Mouse (Mus musculus): Measurements from ENCODE around the gene Rab22a.
A peak's percentile ranks its signal among the peaks of the same experiment; 100 is the strongest.
"Not testable (repeated sequence)": the region's sequence is repeated elsewhere in the genome, so short reads cannot be mapped to it uniquely, and the experiment has no call there.

The Rab22a gene

GRCm38 (mm10) chr2:173672328-173672896 lies 12.9 kb downstream of the Rab22a start:
- DNase-seq: no peak

- DNase-seq: no peak
These were observed 13.9 kb downstream of the Rab22a start for GRCm38 (mm10) chr2:173673469-173673868.

GRCm38 (mm10) chr2:173678593-173678992 lies 19.0 kb downstream of the Rab22a start:
- DNase-seq: no peak

DNA sequence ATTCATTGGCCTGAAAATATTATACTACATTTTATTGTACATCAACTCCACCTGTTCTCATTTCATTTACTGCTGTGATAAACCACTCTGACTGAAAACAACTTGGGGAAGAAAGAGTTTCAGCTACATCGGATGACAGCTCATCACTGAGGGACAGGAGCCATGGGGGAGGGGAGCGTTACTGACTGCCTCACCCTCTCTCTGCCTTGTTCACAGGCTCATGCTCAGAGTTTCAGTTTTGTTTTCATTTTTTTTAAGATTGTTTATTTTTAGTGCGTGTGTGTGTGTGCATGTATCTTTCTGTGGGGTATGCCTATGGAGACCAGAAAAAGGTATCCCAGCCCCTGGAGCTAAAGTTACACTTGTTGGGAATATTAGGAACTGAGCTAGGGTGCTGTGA lies 19.7 kb downstream of the Rab22a start:
- peak; percentile 24 for DNase-seq

DNA sequence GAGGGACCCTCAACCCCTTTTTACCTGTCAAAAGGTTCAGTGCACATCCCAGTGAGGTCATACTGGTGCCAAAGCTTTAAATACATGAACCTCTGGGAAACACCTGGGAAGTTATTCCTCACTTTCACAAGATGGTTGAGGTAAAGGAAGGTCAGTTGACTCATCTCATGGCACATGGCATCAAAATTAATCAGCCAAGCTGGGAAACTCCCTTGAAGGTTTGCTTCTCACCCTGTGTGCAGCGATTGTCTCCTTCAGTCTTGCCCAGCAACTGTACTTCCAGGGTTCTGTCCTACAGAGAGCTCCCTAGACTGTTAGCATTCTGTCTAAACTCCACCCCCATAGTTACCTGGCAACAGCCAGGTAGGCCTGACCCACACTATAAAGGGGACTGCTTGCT lies 20.6 kb downstream of the Rab22a start:
- no peak for DNase-seq

GRCm38 (mm10) chr2:173682773-173683172 lies 23.2 kb downstream of the Rab22a start:
- no peak for DNase-seq

GRCm38 (mm10) chr2:173685781-173686361 lies 26.3 kb downstream of the Rab22a start:
- peak; percentile 9 for DNase-seq

DNA sequence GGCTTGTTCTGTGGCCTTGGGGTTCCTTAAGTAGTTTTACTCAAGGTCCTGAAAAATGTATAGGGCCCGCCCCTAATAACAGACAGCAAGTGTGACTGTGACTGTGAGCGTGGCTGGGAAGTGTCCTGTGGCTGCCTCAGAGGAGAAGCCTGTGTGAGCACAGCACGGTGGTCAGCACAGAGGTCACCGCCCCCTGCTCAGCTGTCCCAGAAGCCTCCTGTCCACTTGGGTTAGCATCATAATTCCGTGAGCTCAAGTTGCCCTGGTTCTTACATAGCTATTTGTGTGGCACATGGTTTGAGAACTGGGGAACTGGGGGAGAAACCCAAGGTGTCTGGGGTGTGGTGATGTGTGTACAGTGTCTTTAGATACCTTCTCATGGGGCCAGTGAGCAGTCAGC lies 27.8 kb downstream of the Rab22a start:
- no peak for DNase-seq

GRCm38 (mm10) chr2:173689835-173690234 lies 30.3 kb downstream of the Rab22a start:
- no peak for DNase-seq

- no peak for DNase-seq
These were observed 32.2 kb downstream of the Rab22a start for GRCm38 (mm10) chr2:173691748-173692147.

GRCm38 (mm10) chr2:173692693-173693092 lies 33.1 kb downstream of the Rab22a start:
- DNase-seq: no peak

GRCm38 (mm10) chr2:173698850-173699249 lies 39.3 kb downstream of the Rab22a start:
- no peak for DNase-seq

GRCm38 (mm10) chr2:173702096-173702866 lies 42.7 kb downstream of the Rab22a start:
- DNase-seq: no peak

- DNase-seq: no peak
These were observed 43.3 kb downstream of the Rab22a start for GRCm38 (mm10) chr2:173702867-173703237.

DNA sequence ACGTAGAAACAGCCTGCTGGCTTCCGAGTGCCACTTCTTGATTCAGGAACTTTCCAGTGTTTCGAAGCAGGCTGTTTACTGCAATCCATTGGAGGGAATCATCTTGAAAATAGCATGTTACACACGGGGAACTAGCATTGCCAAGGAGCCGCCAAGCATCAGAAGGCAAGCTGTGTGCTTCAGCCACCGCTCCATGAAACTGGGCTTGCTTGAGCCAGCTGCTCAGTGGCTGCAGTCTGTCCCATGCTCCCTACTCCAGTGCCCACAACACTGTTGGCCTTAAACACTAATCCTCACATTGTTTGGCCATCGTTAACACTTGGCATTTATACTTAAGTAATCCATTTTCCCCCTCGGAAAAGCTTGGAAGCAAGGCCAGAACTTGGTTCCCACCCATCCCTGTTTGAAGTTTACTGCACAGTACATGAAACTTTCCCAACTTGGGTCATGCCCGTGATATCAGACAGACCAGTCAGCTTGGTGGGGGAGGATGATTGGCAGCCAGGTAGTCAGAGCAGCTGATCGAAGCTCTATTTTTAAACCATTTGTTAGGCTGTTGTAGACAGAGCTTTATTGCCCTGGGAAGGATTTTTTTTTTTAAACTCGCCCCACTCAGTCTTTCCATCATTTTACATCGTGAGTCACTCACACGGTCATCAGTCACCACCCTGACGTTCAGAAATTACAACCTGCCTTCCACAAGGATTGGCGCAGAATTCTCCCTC lies 46.4 kb downstream of the Rab22a start:
- DNase-seq: no peak

GRCm38 (mm10) chr2:173707626-173708025 lies 48.1 kb downstream of the Rab22a start:
- DNase-seq: not testable (repeated sequence)

GRCm38 (mm10) chr2:173710193-173710592 lies 50.6 kb downstream of the Rab22a start:
- DNase-seq: no peak

DNA sequence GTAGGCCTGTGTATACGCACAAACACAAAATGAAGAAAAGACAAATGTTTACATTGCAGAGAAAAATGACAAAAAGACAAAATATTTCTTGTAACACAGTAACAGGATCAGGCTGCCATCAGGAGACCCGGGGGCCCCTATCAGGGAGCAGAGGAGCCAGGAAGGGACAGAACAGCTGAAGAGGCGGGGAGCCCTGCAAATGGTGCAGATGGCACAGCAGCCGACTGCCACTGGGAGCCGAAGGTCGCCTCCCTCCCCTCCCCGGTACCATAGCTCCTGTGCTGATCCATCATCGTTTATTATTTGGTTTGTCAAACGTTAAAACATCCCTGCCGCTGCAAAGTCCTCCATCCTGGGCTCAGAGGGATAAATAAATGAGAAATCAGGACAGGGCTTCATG lies 53.1 kb downstream of the Rab22a start:
- no peak for DNase-seq

- no peak for DNase-seq
These were observed 53.7 kb downstream of the Rab22a start for GRCm38 (mm10) chr2:173713241-173713640.

DNA sequence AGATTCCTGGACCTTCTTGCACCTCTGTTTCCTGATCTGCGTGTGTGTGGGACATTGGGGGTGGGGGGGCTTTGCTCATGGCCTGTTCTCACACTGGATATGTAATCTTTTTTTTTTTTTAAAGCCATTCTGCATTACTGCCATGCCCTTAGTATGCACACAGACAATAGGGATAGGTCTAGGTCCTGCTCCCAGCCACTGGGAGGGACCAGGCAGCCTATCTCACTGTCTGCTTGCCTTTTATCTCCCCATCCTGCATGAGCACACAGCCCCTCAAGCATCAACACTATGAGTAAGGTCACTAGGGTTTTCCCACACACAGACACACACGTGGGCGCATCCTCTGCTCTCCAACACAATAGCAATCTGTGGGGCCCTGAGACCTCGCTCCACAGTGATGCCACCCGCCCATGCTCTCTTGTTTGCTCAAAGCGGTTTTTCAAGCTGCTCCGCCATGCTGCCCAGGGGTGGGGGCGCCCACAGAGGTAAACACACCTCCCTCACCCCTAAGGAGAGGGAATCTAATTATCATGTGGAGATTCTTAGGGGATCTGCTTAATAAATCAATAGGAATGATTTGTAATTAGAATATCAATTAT lies 55.2 kb downstream of the Rab22a start:
- no peak for DNase-seq

DNA sequence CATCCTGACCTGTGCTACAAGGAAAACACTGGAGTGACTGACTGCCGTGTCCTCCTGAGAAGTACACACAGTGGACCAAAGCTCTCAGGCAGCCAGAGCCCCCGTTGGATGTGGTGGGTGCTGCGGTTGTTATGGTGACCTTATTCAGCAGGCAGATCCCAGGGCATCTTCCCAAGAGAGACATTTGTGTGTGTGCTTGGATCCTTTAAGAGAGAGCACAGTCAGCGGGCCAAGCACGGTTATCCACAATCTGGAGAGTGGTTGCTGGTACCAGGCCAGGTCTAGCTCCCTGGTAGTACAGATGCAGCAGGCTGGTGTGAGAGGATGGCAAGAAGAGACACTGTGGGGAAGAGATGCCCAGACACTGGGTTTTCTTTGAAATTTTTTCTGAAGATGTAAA lies 57.4 kb downstream of the Rab22a start:
- DNase-seq: no peak

DNA sequence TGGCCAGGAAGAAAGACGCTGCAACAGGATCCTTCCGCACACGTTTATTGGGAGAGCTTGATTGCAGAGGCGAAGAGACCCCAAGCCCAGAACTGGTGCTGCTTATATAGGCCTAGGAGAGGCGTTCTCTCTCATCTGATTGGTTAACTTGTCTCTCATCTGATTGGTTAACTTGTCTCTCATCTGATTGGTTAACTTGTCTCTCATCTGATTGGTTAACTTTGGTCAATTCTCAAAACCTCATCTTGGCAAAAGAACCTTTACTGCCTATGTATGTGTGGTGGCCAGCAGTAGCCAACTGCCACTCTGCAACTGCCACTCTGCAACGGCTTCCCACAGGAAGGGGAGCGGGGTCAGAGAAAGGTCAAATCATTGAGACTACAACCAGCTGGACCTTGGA lies 59.6 kb downstream of the Rab22a start, which contains the start of gene 1700010B08Rik:
Gene 1700010B08Rik (plus strand): TSS at position 301 of the 400 bp plus-strand sequence.
- not testable (repeated sequence) for DNase-seq

- DNase-seq: no peak
These were observed 62.8 kb downstream of the Rab22a start for GRCm38 (mm10) chr2:173722251-173722857.
